Mouse (Mus musculus): ENCODE data around the gene Lyzl4.

GRCm38 (mm10) chr9:121656322-121656721 is 14.4 kb upstream of the Lyzl4 start:
- TF ChIP-seq CTCF (IDR thresholded peaks at IDR 0.05; ENCODE audit: low read depth, low read length) (no peak), POLR2A (IDR thresholded peaks at IDR 0.05; ENCODE audit: extremely low read depth, insufficient read depth, low read length) (no peak)
